Mouse (Mus musculus): ENCODE measurements around the gene Il24. TPM values are rescaled to one million over a fixed set of nuclear protein-coding genes. Genes with fewer than 3 reads are reported as not detected.

Gene Il24
- polyA plus RNA-seq (2012; ENCODE audit: insufficient read depth, insufficient read length, low replicate concordance, missing spikeins) = not detected in 2 replicates

GRCm38 (mm10) chr1:130887354-130887753, at the start of gene Il24:
Gene Il24 (minus strand): TSS chr1:130887454.
- H3K4me3 ChIP-seq (ENCODE audit: insufficient read depth, low read depth, low read length) = no peak within 1 kb of the TSS
- H3K4me1 ChIP-seq (ENCODE audit: control insufficient read depth, insufficient read depth, low read length) = no peaks in the 10 kb centered on the region; the same call in 1 of the 2 replicates
- TF ChIP-seq POLR2A (IDR thresholded peaks at IDR 0.05; ENCODE audit: insufficient read depth, low read depth, low read length) (no peak), CTCF (IDR thresholded peaks at IDR 0.05; ENCODE audit: insufficient read depth, low read depth, low read length) (no peak)
- H3K27ac ChIP-seq (ENCODE audit: insufficient read depth, low read depth, low read length) = no peak within 1 kb of the TSS

- Histone ChIP-seq H3K27ac (ENCODE audit: insufficient read depth, low read depth, low read length) (no peak overlapping the region), H3K4me3 (ENCODE audit: insufficient read depth, low read depth, low read length) (no peak overlapping the region), H3K4me1 (ENCODE audit: control insufficient read depth, insufficient read depth, low read length) (no peaks in the 10 kb centered on the region)
- WGBS = 79% methylated on average over 6 of the region's 6 CpGs
- no peak for TF ChIP-seq POLR2A (IDR thresholded peaks at IDR 0.05; ENCODE audit: insufficient read depth, low read depth, low read length)
- no peak for TF ChIP-seq CTCF (IDR thresholded peaks at IDR 0.05; ENCODE audit: insufficient read depth, low read depth, low read length)
These were observed 49.1 kb upstream of the Il24 start for GRCm38 (mm10) chr1:130936351-130936750.

DNA sequence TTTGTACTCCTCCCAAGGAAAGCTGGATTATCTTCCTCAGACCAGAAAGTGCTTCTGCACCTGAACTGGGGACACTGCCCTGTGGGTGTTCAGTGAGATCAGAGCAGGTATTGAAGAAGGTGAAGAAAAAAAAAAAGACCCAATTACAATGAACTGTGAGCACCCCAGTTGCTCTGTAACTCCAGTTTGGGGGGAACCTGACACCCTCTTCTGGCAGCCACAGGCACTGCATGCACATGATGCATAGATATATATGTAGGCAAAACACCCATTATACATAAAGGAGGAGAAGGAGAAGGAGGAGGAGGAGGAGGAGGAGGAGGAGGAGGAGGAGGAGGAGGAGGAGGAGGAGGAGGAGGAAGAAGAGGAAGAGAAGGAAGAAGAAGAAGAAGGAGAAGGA, 39.2 kb upstream of the Il24 start:
- Histone ChIP-seq H3K27ac (ENCODE audit: insufficient read depth, low read depth, low read length) (no peak overlapping the region), H3K4me3 (ENCODE audit: insufficient read depth, low read depth, low read length) (no peak overlapping the region), H3K4me1 (ENCODE audit: control insufficient read depth, insufficient read depth, low read length) (no peaks in the 10 kb centered on the region)
- no peak for TF ChIP-seq POLR2A (IDR thresholded peaks at IDR 0.05; ENCODE audit: insufficient read depth, low read depth, low read length)

GRCm38 (mm10) chr1:130918323-130918980, 31.2 kb upstream of the Il24 start:
- no peak overlapping the region for H3K27ac ChIP-seq (ENCODE audit: insufficient read depth, low read depth, low read length)
- H3K4me1 ChIP-seq (ENCODE audit: control insufficient read depth, insufficient read depth, low read length) = no peaks in the 10 kb centered on the region
- no peak overlapping the region for H3K4me3 ChIP-seq (ENCODE audit: insufficient read depth, low read depth, low read length)
- TF ChIP-seq CTCF (IDR thresholded peaks at IDR 0.05; ENCODE audit: insufficient read depth, low read depth, low read length) = no peak
- no peak for TF ChIP-seq POLR2A (IDR thresholded peaks at IDR 0.05; ENCODE audit: insufficient read depth, low read depth, low read length)
- WGBS = 14% methylated on average over 1 of the region's 1 CpGs

DNA sequence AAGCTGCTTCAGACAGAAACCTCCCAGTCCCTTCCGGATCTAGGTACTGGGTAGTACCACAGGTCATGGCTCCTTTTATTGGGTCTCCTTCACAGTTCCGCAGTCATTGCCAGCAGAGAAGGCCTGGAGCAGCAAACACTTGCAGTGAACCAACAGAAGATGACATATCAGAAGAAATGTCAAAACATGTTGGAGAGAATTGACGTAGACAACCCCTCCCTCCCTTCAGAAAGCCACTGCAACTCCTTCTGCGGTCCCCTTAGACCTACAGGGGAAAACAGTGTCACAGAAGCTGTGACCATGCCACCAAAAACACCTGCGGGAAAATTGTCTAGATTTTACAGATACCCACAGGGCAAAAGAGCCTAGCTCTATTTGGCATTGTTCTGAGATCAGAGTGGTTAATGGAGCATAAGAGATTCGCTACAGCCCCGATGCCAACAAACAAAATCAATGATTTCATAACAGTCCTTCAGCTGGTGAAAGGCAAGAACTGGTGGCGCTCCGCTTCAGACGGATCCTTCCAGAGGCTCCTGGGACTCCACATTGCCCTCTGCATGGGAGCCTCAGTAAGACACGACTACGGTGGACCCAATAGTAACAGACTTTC, 24.3 kb upstream of the Il24 start, which contains the start of gene Il20:
Il20 (minus strand) TSS at position 51 of the 610 bp plus-strand sequence.
- no peaks in the 10 kb centered on the region for H3K4me1 ChIP-seq (ENCODE audit: control insufficient read depth, insufficient read depth, low read length)
- no peak for TF ChIP-seq POLR2A (IDR thresholded peaks at IDR 0.05; ENCODE audit: insufficient read depth, low read depth, low read length)
- TF ChIP-seq CTCF (IDR thresholded peaks at IDR 0.05; ENCODE audit: insufficient read depth, low read depth, low read length) = no peak
- no peak within 1 kb of the TSS for H3K4me3 ChIP-seq (ENCODE audit: insufficient read depth, low read depth, low read length)
- 67% methylated on average over 12 of the region's 12 CpGs for WGBS
- H3K27ac ChIP-seq (ENCODE audit: insufficient read depth, low read depth, low read length) = no peak within 1 kb of the TSS

DNA sequence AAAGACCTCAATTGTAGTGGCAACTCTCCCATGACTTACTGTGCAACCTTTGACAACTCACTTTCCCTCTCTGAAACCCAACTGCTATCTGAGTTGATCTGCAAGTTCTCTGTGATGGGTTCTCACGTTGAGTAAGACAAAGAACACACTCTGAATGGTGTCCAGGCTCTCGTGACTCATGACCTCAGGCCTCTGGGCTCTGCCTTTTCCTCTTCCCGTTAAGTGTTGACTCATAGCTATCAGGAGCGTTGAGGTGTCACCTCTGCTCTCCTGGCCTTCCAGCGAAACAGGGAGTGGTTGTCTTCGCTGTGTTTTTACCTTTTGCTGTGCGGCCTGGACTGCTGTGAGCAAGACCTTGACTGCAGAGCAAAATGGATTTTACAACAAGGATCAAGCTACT, 15.3 kb upstream of the Il24 start:
- Histone ChIP-seq H3K27ac (ENCODE audit: insufficient read depth, low read depth, low read length) (no peak overlapping the region), H3K4me1 (ENCODE audit: control insufficient read depth, insufficient read depth, low read length) (no peaks in the 10 kb centered on the region)
- WGBS = 83% methylated on average over 7 of the region's 7 CpGs

GRCm38 (mm10) chr1:130894468-130894867, 7.2 kb upstream of the Il24 start:
- H3K27ac ChIP-seq (ENCODE audit: insufficient read depth, low read depth, low read length) = no peak overlapping the region
- TF ChIP-seq CTCF (IDR thresholded peaks at IDR 0.05; ENCODE audit: insufficient read depth, low read depth, low read length) (no peak), POLR2A (IDR thresholded peaks at IDR 0.05; ENCODE audit: insufficient read depth, low read depth, low read length) (no peak)
- 29% methylated on average over 6 of the region's 6 CpGs for WGBS
- H3K4me1 ChIP-seq (ENCODE audit: control insufficient read depth, insufficient read depth, low read length) = peaks cover 5% of the 10 kb centered on the region; the same call in 1 of the 2 replicates
- no peak overlapping the region for H3K4me3 ChIP-seq (ENCODE audit: insufficient read depth, low read depth, low read length)

More for the DNA sequence above, 15.3 kb upstream of the Il24 start:
- no peak overlapping the region for H3K4me3 ChIP-seq (ENCODE audit: insufficient read depth, low read depth, low read length)
- TF ChIP-seq CTCF (IDR thresholded peaks at IDR 0.05; ENCODE audit: insufficient read depth, low read depth, low read length) (no peak), POLR2A (IDR thresholded peaks at IDR 0.05; ENCODE audit: insufficient read depth, low read depth, low read length) (no peak)

GRCm38 (mm10) chr1:130893329-130894040, 6.2 kb upstream of the Il24 start:
- TF ChIP-seq POLR2A (IDR thresholded peaks at IDR 0.05; ENCODE audit: insufficient read depth, low read depth, low read length) = no peak
- no peak for TF ChIP-seq CTCF (IDR thresholded peaks at IDR 0.05; ENCODE audit: insufficient read depth, low read depth, low read length)
- WGBS = 62% methylated on average over 9 of the region's 9 CpGs
- H3K27ac ChIP-seq (ENCODE audit: insufficient read depth, low read depth, low read length) = no peak overlapping the region
- no peak overlapping the region for H3K4me3 ChIP-seq (ENCODE audit: insufficient read depth, low read depth, low read length)
- H3K4me1 ChIP-seq (ENCODE audit: control insufficient read depth, insufficient read depth, low read length) = peaks cover 5% of the 10 kb centered on the region; the same call in 1 of the 2 replicates

DNA sequence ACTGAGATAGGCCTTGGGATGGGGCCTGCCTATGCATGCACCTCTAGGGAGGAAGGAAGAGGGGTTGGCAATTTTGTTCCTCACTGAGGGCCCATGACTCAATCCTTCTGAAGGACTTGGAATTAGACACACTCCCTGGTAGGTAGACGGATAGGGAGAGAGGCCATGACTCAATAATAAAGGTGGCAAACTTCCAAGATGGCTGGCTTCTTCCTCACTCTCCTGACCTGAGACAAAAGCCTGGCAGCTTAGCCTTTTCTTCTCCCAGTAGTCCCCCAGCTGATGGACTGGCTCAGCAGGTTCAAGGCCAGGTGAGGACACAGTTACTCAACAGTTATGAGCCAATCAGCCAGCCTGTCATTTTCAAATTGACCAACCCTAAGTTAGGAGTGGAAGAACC, 5.2 kb upstream of the Il24 start:
- WGBS = 70% methylated on average over 1 of the region's 1 CpGs
- no peak for TF ChIP-seq POLR2A (IDR thresholded peaks at IDR 0.05; ENCODE audit: insufficient read depth, low read depth, low read length)
- TF ChIP-seq CTCF (IDR thresholded peaks at IDR 0.05; ENCODE audit: insufficient read depth, low read depth, low read length) = no peak
- H3K27ac ChIP-seq (ENCODE audit: insufficient read depth, low read depth, low read length) = no peak overlapping the region
- no peak overlapping the region for H3K4me3 ChIP-seq (ENCODE audit: insufficient read depth, low read depth, low read length)
- peaks cover 5% of the 10 kb centered on the region; the same call in 1 of the 2 replicates for H3K4me1 ChIP-seq (ENCODE audit: control insufficient read depth, insufficient read depth, low read length)

Measured in olfactory bulb, adult 2 months (tissue).